Mouse (Mus musculus): ENCODE measurements around the gene Lyg1. TPM values are rescaled to one million over a fixed set of nuclear protein-coding genes. Genes with fewer than 3 reads are reported as not detected.

Lyg1 gene
- not detected in 2 replicates for polyA plus RNA-seq (2012; ENCODE audit: insufficient read depth, low replicate concordance)

DNA sequence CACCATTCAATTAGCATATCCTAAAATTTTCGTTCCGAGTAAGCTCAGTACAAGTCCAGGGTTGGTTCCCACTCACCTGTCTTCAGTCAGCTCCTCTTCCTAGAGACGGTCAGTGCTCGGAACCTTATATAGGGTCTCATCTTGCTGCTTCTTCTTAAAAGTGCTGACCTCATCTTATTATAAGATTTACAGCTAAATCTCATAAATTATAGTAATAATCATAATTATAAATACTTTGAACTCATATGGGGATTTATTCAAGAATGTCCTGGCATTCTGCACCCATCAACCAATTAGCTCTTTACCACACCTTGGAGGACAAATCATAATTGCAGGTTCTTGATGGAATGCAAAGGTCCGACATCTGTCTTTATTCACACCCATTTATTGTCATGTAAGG, at the start of gene Lyg1:
TSS of gene Lyg1 (minus strand) at position 101 of the 400 bp plus-strand sequence.
- TF ChIP-seq GATA1 (IDR thresholded peaks at IDR 0.05; ENCODE audit: borderline replicate concordance, low read length), result no peak
- TF ChIP-seq FLI1 (IDR thresholded peaks at IDR 0.05; ENCODE audit: low read length), result no peak
- Histone ChIP-seq H3K36me3 (replicated peaks; ENCODE audit: low read length) (no peaks in the 10 kb centered on the region), H3K27me3 (replicated peaks) (peaks cover 25% of the 10 kb centered on the region), H3K9me3 (peaks cover 16% of the 10 kb centered on the region), H3K4me3 (replicated peaks) (peak within 1 kb of the TSS; percentile 65), H3K4me1 (peaks cover 11% of the 10 kb centered on the region)

DNA sequence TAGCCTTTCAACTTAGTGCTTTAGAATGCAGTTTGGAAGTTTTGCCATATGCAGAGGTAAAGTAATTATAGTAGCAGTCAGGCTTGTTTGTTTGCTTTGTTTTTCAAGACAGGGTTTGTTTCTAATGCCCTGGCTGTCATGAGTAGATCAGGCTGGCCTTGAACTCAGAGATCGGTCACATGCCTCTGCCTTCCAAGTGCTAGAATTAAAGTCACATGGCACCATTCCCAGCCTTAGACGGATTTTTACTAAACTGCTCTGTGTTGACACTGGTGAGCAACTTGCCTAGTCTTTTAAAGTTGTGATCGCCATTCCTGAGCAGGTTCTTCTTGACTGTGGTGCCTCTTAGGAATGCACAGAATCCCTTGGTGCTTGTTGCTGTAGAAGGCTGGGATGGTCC, 49.2 kb upstream of the Lyg1 start:
- Histone ChIP-seq H3K36me3 (replicated peaks; ENCODE audit: low read length) (peaks cover 38% of the 10 kb centered on the region), H3K9me3 (no peaks in the 10 kb centered on the region), H3K27me3 (replicated peaks) (no peaks in the 10 kb centered on the region), H3K4me1 (peaks cover 86% of the 10 kb centered on the region), H3K4me3 (replicated peaks) (no peak overlapping the region)
- TF ChIP-seq FLI1 (IDR thresholded peaks at IDR 0.05; ENCODE audit: low read length) (no peak), GATA1 (IDR thresholded peaks at IDR 0.05; ENCODE audit: borderline replicate concordance, low read length) (no peak)

DNA sequence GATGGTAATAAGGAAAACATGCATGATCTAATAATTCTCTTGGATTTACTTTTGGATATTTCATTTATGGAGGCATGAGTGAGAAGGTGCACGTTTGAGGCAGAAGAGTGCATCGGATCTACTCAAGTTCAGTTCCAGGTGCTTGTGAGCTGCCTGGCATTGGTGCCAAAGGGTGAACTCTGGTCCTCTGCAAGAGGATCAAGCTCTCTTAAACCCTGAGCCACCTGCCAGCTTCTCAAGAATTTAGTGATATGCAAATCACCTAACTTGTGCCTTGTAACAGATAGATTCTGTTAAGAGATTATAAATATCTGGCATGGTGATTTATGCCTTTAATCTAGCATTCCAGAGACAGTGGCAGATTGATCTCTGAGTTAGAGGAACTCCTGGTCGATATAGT, 45.5 kb upstream of the Lyg1 start:
- TF ChIP-seq FLI1 (IDR thresholded peaks at IDR 0.05; ENCODE audit: low read length) (no peak), GATA1 (IDR thresholded peaks at IDR 0.05; ENCODE audit: borderline replicate concordance, low read length) (no peak)
- no peak overlapping the region for H3K4me3 ChIP-seq (replicated peaks)
- H3K36me3 ChIP-seq (replicated peaks; ENCODE audit: low read length), result peaks cover 29% of the 10 kb centered on the region
- H3K4me1 ChIP-seq, result peaks cover 72% of the 10 kb centered on the region
- no peaks in the 10 kb centered on the region for H3K9me3 ChIP-seq
- H3K27me3 ChIP-seq (replicated peaks), result no peaks in the 10 kb centered on the region

DNA sequence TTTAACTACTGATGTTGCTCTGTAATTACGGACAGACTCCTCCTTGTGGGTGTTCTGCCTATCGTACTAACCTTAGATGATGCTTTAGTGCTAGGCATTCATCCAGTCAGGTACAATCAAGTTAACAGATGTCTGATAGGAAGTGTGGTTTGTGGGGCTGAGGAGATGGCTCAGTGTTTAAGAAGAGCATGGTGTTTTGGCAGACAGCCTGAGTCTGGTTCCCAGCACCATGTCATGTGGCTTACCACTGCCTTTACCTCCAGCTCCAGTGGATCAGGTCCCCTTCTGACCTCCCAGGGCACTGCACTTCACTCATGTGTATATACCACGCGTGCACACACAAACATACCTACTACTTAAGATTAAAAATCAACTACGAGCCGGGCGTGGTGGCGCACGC, 44.4 kb upstream of the Lyg1 start:
- Histone ChIP-seq H3K36me3 (replicated peaks; ENCODE audit: low read length) (peaks cover 29% of the 10 kb centered on the region), H3K27me3 (replicated peaks) (no peaks in the 10 kb centered on the region), H3K9me3 (no peaks in the 10 kb centered on the region), H3K4me1 (peaks cover 62% of the 10 kb centered on the region), H3K4me3 (replicated peaks) (peak overlapping the region; percentile 69)
- TF ChIP-seq FLI1 (IDR thresholded peaks at IDR 0.05; ENCODE audit: low read length) (no peak), GATA1 (IDR thresholded peaks at IDR 0.05; ENCODE audit: borderline replicate concordance, low read length) (no peak)

DNA sequence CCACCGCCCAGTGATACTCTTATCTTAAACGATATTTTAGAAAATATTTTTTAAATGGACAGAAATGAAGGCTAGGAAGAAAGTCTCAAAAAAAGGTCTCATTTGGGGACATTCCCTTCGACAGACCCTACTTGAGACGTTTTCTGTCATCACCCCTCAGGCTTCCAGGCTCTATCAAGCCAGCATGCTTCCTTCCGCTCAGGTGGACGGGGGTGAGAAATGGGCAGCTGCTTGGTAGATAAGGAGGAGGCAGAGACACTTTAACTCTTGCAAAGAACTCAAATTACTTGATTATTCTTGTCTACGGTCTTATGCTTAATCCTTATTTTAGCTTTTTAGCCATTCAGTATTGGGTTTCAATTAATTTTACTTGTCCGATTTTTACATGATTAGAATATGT, 43.3 kb upstream of the Lyg1 start:
- Histone ChIP-seq H3K4me1 (peaks cover 57% of the 10 kb centered on the region), H3K36me3 (replicated peaks; ENCODE audit: low read length) (peaks cover 27% of the 10 kb centered on the region), H3K4me3 (replicated peaks) (peak overlapping the region; percentile 31)

DNA sequence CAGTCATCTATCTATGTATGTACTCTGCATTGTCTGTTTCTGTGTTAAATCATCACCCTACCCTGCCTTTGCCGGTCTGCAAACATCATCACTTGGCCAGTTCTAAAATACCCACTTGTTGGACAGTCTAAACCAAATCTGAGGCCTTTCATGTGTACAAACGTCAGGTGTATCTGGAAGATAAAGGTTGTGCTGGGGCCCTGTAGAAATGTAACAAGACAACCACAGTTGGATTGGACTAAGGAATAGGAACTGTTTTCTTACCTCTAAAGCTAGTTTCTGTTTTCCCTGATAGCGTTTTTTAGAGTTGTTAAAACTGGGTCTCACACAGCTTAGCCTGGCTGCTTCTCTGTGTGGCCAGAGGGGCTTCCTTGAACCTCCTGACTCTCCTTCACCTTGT, 42.0 kb upstream of the Lyg1 start:
- peaks cover 55% of the 10 kb centered on the region for H3K4me1 ChIP-seq
- TF ChIP-seq GATA1 (IDR thresholded peaks at IDR 0.05; ENCODE audit: borderline replicate concordance, low read length), result no peak
- TF ChIP-seq FLI1 (IDR thresholded peaks at IDR 0.05; ENCODE audit: low read length), result no peak

More for the DNA sequence above, 43.3 kb upstream of the Lyg1 start:
- H3K27me3 ChIP-seq (replicated peaks), result no peaks in the 10 kb centered on the region
- no peaks in the 10 kb centered on the region for H3K9me3 ChIP-seq
- TF ChIP-seq FLI1 (IDR thresholded peaks at IDR 0.05; ENCODE audit: low read length), result no peak
- no peak for TF ChIP-seq GATA1 (IDR thresholded peaks at IDR 0.05; ENCODE audit: borderline replicate concordance, low read length)

DNA sequence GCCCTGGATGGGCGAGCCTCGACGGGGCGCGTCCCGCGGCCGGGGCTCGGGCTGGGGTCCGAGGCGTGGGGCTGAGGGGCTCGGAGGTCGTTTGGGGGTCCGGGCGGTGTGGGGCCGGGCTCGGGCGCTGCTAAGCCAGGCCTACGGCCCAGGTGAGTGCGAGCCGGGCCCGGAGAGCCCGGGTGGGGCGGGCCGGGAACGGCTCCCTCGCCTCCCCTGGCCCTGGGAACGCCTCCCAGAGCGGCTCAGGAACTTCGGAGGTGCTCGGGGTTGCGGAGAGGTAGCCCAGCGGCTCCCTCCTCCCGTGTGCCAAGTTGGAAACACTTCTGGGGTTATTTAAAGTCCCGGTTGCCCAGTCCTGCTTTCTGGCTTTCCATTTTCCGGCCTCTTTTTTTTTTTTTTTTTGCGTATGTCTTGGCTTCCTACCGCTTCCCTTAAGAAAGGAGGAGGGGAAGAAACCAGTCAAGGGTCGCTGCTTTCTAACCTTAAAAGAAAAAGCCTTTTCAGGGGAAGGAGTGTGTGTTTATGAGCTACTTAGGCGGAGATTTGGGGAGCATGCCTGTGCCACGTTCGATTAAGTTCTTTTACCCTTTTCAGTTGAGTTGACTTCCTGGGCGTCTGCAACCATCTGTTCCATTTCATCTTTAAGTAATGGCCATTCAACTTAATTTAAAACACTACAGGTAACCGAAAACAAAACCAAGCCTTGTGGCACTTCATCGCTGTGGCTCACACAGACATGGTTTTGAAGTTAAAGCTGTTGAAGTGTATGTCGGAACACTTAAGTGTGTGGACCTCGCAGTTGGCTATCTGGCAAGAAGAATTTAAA, 41.0 kb upstream of the Lyg1 start:
- Histone ChIP-seq H3K4me1 (peaks cover 47% of the 10 kb centered on the region), H3K27me3 (replicated peaks) (no peaks in the 10 kb centered on the region), H3K9me3 (no peaks in the 10 kb centered on the region), H3K36me3 (replicated peaks; ENCODE audit: low read length) (peaks cover 39% of the 10 kb centered on the region), H3K4me3 (replicated peaks) (peak overlapping the region; percentile 98)
- TF ChIP-seq FLI1 (IDR thresholded peaks at IDR 0.05; ENCODE audit: low read length), result no peak
- TF ChIP-seq GATA1 (IDR thresholded peaks at IDR 0.05; ENCODE audit: borderline replicate concordance, low read length), result no peak

More for the DNA sequence above, 42.0 kb upstream of the Lyg1 start:
- Histone ChIP-seq H3K4me3 (replicated peaks) (peak overlapping the region; percentile 98), H3K36me3 (replicated peaks; ENCODE audit: low read length) (peaks cover 33% of the 10 kb centered on the region), H3K9me3 (no peaks in the 10 kb centered on the region), H3K27me3 (replicated peaks) (no peaks in the 10 kb centered on the region)

DNA sequence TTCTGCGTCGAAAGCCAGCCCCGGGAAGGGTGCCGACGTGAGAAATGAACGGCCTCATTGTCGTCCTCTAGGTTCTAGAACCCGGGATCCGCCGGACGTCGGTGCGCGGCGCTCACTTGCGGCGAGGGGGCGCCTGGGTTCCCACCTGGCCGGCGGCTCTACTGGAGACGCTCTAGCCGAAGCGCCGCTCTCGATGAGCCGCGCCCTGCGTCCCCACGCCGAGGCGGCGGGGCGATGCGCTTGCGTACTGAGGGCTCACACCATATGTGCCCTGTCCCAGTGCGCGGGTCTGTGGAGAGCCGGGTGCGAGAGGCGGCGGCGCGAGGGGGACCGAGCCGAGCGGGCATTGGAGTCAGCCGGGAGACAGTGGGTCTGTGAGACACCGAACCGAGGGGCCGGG, 40.3 kb upstream of the Lyg1 start, which contains the start of the genes Txndc9 and Eif5b:
TSS of gene Txndc9 (minus strand) at position 27 of the 400 bp plus-strand sequence.
TSS of gene Eif5b (plus strand) at position 144 of the 400 bp plus-strand sequence.
- Histone ChIP-seq H3K9me3 (no peaks in the 10 kb centered on the region), H3K4me1 (peaks cover 40% of the 10 kb centered on the region), H3K36me3 (replicated peaks; ENCODE audit: low read length) (peaks cover 41% of the 10 kb centered on the region), H3K4me3 (replicated peaks) (peak within 1 kb of the TSS; percentile 98), H3K27me3 (replicated peaks) (no peaks in the 10 kb centered on the region)
- TF ChIP-seq GATA1 (IDR thresholded peaks at IDR 0.05; ENCODE audit: borderline replicate concordance, low read length), result no peak
- no peak for TF ChIP-seq FLI1 (IDR thresholded peaks at IDR 0.05; ENCODE audit: low read length)

DNA sequence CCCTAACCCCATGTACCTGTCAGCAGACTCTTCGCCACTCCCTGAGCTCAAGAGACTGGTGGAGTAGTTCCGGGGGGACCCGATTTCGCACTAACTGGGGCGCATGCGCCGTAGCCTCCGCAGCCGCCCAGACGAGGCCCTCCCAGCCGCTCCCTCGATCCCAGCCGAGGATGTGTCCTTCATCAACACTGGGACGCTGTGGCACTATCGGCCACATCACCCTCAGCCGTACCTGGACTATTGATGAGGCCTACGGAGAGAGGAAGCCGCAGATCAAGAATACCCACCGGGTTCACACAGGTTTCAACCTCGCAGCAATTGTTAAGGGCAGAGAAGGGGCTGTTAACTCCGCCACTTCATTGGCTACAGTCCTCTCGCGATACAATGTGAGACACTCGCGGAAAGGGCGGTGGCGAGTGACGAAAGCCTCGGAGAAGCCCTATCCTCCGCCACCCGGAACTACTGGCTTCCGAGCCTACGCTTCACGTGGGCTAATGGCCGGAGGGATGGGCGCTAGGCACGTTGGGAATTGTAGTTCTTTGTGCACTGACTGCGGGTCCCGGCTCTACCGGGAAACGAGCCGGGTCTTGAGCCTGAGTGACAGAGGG, 39.4 kb upstream of the Lyg1 start:
- H3K4me1 ChIP-seq, result peaks cover 41% of the 10 kb centered on the region
- H3K36me3 ChIP-seq (replicated peaks; ENCODE audit: low read length), result peaks cover 47% of the 10 kb centered on the region
- TF ChIP-seq FLI1 (IDR thresholded peaks at IDR 0.05; ENCODE audit: low read length) (no peak), GATA1 (IDR thresholded peaks at IDR 0.05; ENCODE audit: borderline replicate concordance, low read length) (no peak)
- no peaks in the 10 kb centered on the region for H3K9me3 ChIP-seq
- H3K27me3 ChIP-seq (replicated peaks), result no peaks in the 10 kb centered on the region
- H3K4me3 ChIP-seq (replicated peaks), result peak overlapping the region; percentile 98

DNA sequence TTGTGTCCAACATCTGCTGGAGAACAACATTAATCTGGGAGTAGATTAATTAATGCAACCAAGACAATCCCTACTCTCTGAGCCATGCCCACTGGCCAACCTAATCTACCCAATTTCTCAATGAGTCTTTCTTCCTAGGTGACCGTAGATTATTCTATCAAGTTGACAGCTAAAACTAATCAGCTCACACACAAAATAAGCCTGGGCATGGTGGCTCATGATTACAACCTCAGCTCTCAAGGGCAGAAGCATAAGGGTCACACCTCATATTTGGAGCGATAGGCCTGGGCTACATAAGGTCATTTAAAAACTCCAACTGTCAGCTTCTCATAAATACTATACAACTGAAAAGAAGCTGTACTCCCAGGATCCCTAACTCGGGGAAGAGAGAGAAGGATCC, 38.7 kb upstream of the Lyg1 start:
- peaks cover 49% of the 10 kb centered on the region for H3K36me3 ChIP-seq (replicated peaks; ENCODE audit: low read length)
- peak overlapping the region; percentile 98 for H3K4me3 ChIP-seq (replicated peaks)
- no peak for TF ChIP-seq GATA1 (IDR thresholded peaks at IDR 0.05; ENCODE audit: borderline replicate concordance, low read length)
- no peak for TF ChIP-seq FLI1 (IDR thresholded peaks at IDR 0.05; ENCODE audit: low read length)
- H3K9me3 ChIP-seq, result no peaks in the 10 kb centered on the region
- H3K27me3 ChIP-seq (replicated peaks), result no peaks in the 10 kb centered on the region
- H3K4me1 ChIP-seq, result peaks cover 33% of the 10 kb centered on the region
